Mouse (Mus musculus) kidney, postnatal 4 days (tissue): ENCODE results near the gene Myocos.

Experiments used
- DNase-seq, 2 experiments: peaks; one replicate each; pipeline ENCODE4 v3.0.0; 2021; ENCODE audit warnings: mixed read lengths in 2 of 2

The Myocos gene

GRCm38 (mm10) chr1:162611191-162611590 is 46.8 kb downstream of the Myocos start:
- no peak for DNase-seq

GRCm38 (mm10) chr1:162609633-162610250 is 48.3 kb downstream of the Myocos start:
- DNase-seq: peak in 1 of 2 experiments; percentile 12

GRCm38 (mm10) chr1:162608127-162608526 is 49.9 kb downstream of the Myocos start:
- no peak for DNase-seq

GRCm38 (mm10) chr1:162601288-162601687 is 56.7 kb downstream of the Myocos start:
- DNase-seq: no peak

- DNase-seq: no peak
Measured at GRCm38 (mm10) chr1:162599617-162600016, 58.4 kb downstream of the Myocos start.

GRCm38 (mm10) chr1:162597379-162598102 is 60.5 kb downstream of the Myocos start:
- no peak for DNase-seq
